Mouse (Mus musculus): ENCODE measurements around the gene Clcn7.

The Clcn7 gene

GRCm38 (mm10) chr17:25127079-25127478 lies 6.1 kb upstream of the Clcn7 start:
- DNase-seq (ENCODE audit: low read depth) = no peak

- DNase-seq (ENCODE audit: low read depth) = no peak
Measured at GRCm38 (mm10) chr17:25127681-25128080, 5.5 kb upstream of the Clcn7 start.

GRCm38 (mm10) chr17:25130060-25130459 lies 3.1 kb upstream of the Clcn7 start:
- DNase-seq (ENCODE audit: low read depth) = peak; percentile 53

- DNase-seq (ENCODE audit: low read depth) = no peak
Measured at GRCm38 (mm10) chr17:25135622-25136021, 2.4 kb downstream of the Clcn7 start.

GRCm38 (mm10) chr17:25138803-25139202 lies 5.6 kb downstream of the Clcn7 start:
- no peak for DNase-seq (ENCODE audit: low read depth)

GRCm38 (mm10) chr17:25139960-25140359 lies 6.8 kb downstream of the Clcn7 start:
- DNase-seq (ENCODE audit: low read depth) = no peak

- no peak for DNase-seq (ENCODE audit: low read depth)
Measured at GRCm38 (mm10) chr17:25162161-25162560, 29.0 kb downstream of the Clcn7 start, which contains the start of gene Ccdc154. Ccdc154 (plus strand) TSS chr17:25162461.

- no peak for DNase-seq (ENCODE audit: low read depth)
Measured at GRCm38 (mm10) chr17:25163387-25163786, 30.2 kb downstream of the Clcn7 start.

- no peak for DNase-seq (ENCODE audit: low read depth)
Measured at GRCm38 (mm10) chr17:25164770-25165169, 31.6 kb downstream of the Clcn7 start.

GRCm38 (mm10) chr17:25165970-25166671 lies 32.9 kb downstream of the Clcn7 start:
- no peak for DNase-seq (ENCODE audit: low read depth)

- no peak for DNase-seq (ENCODE audit: low read depth)
Measured at GRCm38 (mm10) chr17:25169706-25170105, 36.5 kb downstream of the Clcn7 start.

GRCm38 (mm10) chr17:25172558-25172957 lies 39.4 kb downstream of the Clcn7 start:
- no peak for DNase-seq (ENCODE audit: low read depth)

- DNase-seq (ENCODE audit: low read depth) = no peak
Measured at GRCm38 (mm10) chr17:25175411-25175810, 42.2 kb downstream of the Clcn7 start, which contains the start of gene Gm38655. Gm38655 (minus strand) TSS chr17:25175471.

- DNase-seq (ENCODE audit: low read depth) = peak; percentile 48
Measured at GRCm38 (mm10) chr17:25183232-25183631, 50.0 kb downstream of the Clcn7 start.

GRCm38 (mm10) chr17:25184129-25184691 lies 51.0 kb downstream of the Clcn7 start, which contains the start of gene BC003965:
BC003965 (plus strand) TSS chr17:25184554.
- DNase-seq (ENCODE audit: low read depth) = peak; percentile 100

GRCm38 (mm10) chr17:25184961-25185360 lies 51.8 kb downstream of the Clcn7 start:
- peak; percentile 62 for DNase-seq (ENCODE audit: low read depth)

GRCm38 (mm10) chr17:25187784-25188149 lies 54.6 kb downstream of the Clcn7 start:
- DNase-seq (ENCODE audit: low read depth) = no peak

- peak; percentile 82 for DNase-seq (ENCODE audit: low read depth)
Measured at GRCm38 (mm10) chr17:25188150-25189031, 55.2 kb downstream of the Clcn7 start, which contains the start of gene Unkl. Unkl (plus strand) TSS chr17:25188397.

GRCm38 (mm10) chr17:25189091-25189490 lies 55.9 kb downstream of the Clcn7 start:
- no peak for DNase-seq (ENCODE audit: low read depth)

- DNase-seq (ENCODE audit: low read depth) = no peak
Measured at GRCm38 (mm10) chr17:25202401-25202800, 69.2 kb downstream of the Clcn7 start.

GRCm38 (mm10) chr17:25210006-25210405 lies 76.8 kb downstream of the Clcn7 start:
- DNase-seq (ENCODE audit: low read depth) = no peak

GRCm38 (mm10) chr17:25210680-25211466 lies 77.7 kb downstream of the Clcn7 start:
- DNase-seq (ENCODE audit: low read depth) = no peak
